Mouse (Mus musculus): ENCODE results near the gene Pdlim4. TPM values are rescaled to one million over a fixed set of nuclear protein-coding genes. Genes with fewer than 3 reads are reported as not detected.
A peak's percentile ranks its signal among the peaks of the same experiment; 100 is the strongest.
"Not testable (repeated sequence)": the region's sequence is repeated elsewhere in the genome, so short reads cannot be mapped to it uniquely, and the experiment has no call there.

Pdlim4 gene
- polyA plus RNA-seq, 1 experiment from 2014 or later, result 205 TPM

DNA sequence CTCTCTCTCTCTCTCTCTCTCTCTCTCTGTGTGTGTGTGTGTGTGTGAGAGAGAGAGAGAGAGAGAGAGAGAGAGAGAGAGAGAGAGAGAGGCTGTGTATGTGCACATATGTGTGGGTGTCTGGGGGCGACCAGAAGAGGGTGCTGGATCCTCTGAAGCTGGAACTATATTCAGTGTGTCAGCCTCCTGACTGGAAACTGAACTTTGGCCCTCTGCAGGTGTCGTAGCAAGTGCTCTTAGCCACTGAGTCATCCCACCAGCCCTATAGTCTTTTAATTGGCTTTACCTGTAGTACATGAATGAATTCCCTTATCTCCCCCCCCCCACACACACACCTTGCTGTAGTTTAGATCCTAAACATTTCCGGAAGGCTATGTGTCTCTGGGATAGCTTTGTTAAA lies 35.9 kb downstream of the Pdlim4 start:
- H3K36me3 ChIP-seq; H3K4me2 ChIP-seq; H3K27ac ChIP-seq; H3K9ac ChIP-seq (replicated peaks); H3K4me3 ChIP-seq (replicated peaks); ATAC-seq (ENCODE audit: insufficient number of reproducible peaks, insufficient read depth, low FRiP score, low TSS enrichment, low read depth); H3K4me1 ChIP-seq (replicated peaks); H3K9me3 ChIP-seq: not testable (repeated sequence)
- 100% methylated on average over 1 of the region's 3 CpGs for whole genome bisulfite sequencing
- peaks cover 17% of the 10 kb centered on the region for H3K27me3 ChIP-seq

DNA sequence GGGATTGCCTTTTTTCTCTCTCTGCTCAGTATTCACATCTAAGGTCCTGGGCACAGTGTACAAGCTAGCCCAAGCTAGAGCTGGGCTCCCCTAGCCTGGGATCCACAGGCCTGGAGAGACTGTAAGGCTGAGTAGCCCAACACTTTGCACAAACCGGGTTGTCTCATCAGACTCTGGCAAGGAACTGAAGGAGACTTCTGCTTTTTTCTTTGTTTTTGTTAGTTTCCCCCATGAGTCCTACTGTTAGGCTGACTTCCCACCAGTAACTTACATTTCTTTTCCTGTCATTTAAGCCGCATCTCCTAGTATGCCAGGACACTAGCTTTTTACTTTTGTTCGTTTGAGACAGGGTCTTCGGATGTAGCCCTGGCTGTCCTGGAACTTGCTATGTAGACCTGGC lies 39.8 kb downstream of the Pdlim4 start:
- Histone ChIP-seq H3K27me3 (peaks cover 46% of the 10 kb centered on the region), H3K9me3 (no peaks in the 10 kb centered on the region), H3K9ac (replicated peaks) (no peak overlapping the region), H3K4me3 (replicated peaks) (peak overlapping the region; percentile 55; the same call in 1 of the 2 replicates), H3K27ac (no peak overlapping the region), H3K4me2 (peak overlapping the region; percentile 94; the same call in 1 of the 2 replicates), H3K4me1 (replicated peaks) (peaks cover 10% of the 10 kb centered on the region), H3K36me3 (no peaks in the 10 kb centered on the region)
- ATAC-seq (ENCODE audit: insufficient number of reproducible peaks, insufficient read depth, low FRiP score, low TSS enrichment, low read depth), result no peak
- WGBS, result 80% methylated on average over 4 of the region's 4 CpGs

DNA sequence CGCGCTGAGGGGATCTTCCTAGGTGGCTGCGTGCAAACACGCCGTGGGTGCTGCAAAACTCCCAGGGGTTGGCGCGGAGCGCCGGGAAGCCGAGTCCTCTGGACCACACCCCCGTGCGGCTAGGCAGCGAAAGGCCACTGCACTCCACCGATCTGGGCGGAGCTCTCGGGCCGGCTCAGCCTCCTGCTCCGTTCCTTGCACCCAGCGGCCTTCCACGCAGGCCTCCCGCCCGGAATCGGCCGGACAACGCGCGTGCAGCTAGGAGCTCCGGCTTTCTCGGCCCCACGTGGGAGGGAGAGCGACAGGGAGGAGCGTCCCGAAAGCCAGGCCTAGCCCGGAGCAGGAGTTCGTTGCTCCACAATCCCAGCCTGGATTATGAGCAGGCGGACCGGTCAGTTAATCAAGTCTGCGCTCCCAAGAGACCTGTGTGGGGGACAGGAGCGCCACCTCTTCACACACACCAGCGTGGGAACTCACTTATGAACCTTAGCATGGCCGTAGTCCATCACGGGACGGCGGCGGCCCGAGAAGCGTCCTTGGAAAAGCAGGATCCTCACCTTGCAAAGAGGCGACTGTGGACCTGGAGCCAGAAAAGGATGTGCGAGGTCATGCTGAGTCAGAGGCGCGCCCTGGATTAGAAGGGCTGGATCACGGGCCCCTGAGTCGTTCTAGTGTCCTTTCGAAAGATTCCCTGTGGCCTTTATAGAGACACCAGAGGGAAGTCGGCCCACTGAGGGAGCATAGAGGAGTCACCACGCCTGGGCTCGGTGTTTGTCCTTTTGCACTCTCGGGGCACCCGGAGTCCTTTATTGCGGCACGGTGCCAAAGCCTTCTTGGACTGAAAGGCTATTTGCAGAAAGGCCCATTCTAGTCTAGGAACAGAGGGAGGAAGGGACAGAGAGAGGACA lies 40.5 kb downstream of the Pdlim4 start, which contains the start of gene Slc22a4:
Gene Slc22a4, minus strand, starts transcription at position 47 of the 908 bp plus-strand sequence.
- Histone ChIP-seq H3K4me1 (replicated peaks) (peaks cover 10% of the 10 kb centered on the region), H3K9ac (replicated peaks) (peak within 1 kb of the TSS; percentile 58), H3K9me3 (no peaks in the 10 kb centered on the region), H3K27ac (peak within 1 kb of the TSS; percentile 26; the same call in 1 of the 2 replicates), H3K4me2 (peak within 1 kb of the TSS; percentile 94), H3K36me3 (no peaks in the 10 kb centered on the region), H3K4me3 (replicated peaks) (peak within 1 kb of the TSS; percentile 55), H3K27me3 (peaks cover 46% of the 10 kb centered on the region)
- peak; percentile 79; the same call in 1 of the 2 replicates for ATAC-seq (ENCODE audit: insufficient number of reproducible peaks, insufficient read depth, low FRiP score, low TSS enrichment, low read depth)
- 2% methylated on average over 61 of the region's 61 CpGs for WGBS

DNA sequence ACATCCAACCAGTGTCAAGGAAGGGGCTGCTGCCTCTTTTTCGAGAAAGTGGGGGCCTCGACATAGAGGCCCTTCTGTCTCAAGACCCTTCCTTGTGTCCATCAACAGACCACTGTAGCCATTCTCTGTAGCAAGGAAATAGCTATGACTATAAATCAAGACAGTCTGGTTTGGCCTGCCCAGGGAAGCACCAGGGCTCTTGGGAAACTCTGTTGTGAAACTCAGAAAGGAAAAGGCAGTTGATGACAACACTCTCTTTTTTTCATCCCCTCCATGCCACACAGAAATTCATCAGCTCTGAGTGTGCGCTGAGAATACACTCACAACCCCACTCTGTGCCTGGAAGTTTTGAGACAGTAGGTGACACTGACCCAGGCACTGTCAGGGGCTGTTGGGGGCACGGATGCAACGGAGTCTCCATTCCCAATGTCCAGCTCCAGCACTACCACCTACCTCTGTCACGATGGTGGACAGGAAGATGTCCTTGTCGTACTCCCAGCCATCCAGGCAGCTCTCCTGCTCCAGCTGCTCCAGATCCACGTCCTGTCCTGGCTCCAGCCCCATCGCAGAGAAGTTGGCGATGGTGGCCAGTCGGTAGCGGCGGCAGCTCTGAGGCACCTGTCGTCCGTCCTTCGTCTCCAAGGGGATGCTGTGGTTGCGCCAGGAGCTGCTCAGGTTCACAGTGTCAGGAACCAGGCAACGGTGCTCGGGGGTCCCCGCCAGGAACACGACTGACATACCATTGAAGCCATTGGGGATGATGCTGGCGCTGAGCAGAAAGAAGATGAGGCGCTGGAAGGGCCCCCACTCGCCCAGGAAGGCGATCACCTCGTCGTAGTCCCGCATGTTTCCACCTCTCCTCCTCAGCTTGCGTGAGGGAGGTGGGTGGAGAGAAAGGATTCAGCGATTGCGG lies 41.4 kb downstream of the Pdlim4 start:
- 15% methylated on average over 31 of the region's 31 CpGs for WGBS
- Histone ChIP-seq H3K9ac (replicated peaks) (peak overlapping the region; percentile 58), H3K4me3 (replicated peaks) (peak overlapping the region; percentile 55), H3K27me3 (peaks cover 46% of the 10 kb centered on the region), H3K4me2 (peak overlapping the region; percentile 94), H3K27ac (peak overlapping the region; percentile 26; the same call in 1 of the 2 replicates), H3K9me3 (no peaks in the 10 kb centered on the region), H3K36me3 (no peaks in the 10 kb centered on the region), H3K4me1 (replicated peaks) (peaks cover 10% of the 10 kb centered on the region)
- no peak for ATAC-seq (ENCODE audit: insufficient number of reproducible peaks, insufficient read depth, low FRiP score, low TSS enrichment, low read depth)

DNA sequence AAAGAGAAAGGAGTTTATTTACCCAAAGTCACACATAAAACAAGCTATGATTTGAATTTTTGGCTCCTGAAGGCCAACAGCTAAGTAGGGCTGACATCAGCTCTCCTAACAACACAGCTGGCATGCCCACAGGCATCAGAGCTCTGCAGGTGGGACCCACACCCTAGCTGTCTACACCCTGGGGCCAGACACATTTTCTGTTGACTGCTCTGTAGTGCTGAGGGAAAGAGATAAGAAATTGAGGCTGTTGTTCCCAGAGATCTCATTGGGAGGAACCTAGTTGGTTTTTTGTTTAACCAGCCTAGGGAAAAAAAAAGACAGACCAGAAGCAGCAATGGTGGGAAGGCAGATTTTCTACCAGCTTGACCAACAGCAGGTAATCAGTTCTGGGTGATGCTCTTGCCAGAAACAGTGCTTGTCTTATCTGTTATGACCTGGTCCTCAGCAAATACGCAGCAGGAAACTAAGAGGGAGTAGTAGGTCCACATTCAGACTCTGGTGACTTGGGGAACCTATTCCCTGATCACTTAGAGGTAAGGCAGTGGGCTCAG lies 42.2 kb downstream of the Pdlim4 start:
- 75% methylated on average over 1 of the region's 1 CpGs for WGBS
- ATAC-seq (ENCODE audit: insufficient number of reproducible peaks, insufficient read depth, low FRiP score, low TSS enrichment, low read depth), result no peak
- Histone ChIP-seq H3K4me2 (no peak overlapping the region), H3K36me3 (no peaks in the 10 kb centered on the region), H3K9ac (replicated peaks) (no peak overlapping the region), H3K4me1 (replicated peaks) (peaks cover 10% of the 10 kb centered on the region), H3K27ac (no peak overlapping the region), H3K9me3 (no peaks in the 10 kb centered on the region), H3K27me3 (peaks cover 46% of the 10 kb centered on the region), H3K4me3 (replicated peaks) (no peak overlapping the region)

DNA sequence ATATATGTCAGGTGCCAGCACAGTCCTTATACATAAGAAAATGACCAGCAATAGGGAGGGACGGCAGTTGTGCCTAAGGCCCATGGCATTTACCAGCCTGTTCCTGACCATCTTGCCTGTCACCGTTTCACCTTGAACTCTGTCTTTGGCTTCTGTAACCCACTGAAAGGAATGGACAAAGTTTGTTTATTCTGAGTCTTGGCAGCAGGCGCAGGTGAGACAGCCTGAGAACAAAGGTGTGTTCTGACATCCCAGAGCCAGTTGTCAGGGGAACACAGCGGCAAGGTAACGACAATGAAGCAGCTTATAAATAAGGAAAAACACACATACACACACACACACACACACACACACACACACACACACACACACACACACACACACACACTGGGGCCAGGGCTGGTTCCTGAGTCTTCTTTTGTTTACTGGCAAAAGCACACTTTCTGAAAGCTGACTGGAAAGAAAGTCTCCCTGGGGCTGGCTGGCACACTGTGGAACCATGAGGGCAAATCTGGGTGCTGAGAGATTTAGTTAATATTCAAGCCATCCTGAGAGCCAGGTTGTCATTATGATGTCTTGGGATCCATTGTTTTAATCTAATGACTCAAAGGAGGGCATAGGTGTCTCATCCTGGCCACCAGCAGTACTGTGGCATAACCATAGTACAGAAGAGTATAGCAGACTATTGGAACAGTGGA lies 47.3 kb downstream of the Pdlim4 start:
- Histone ChIP-seq H3K27ac (no peak overlapping the region), H3K27me3 (peaks cover 18% of the 10 kb centered on the region), H3K4me3 (replicated peaks) (no peak overlapping the region), H3K9ac (replicated peaks) (no peak overlapping the region), H3K9me3 (no peaks in the 10 kb centered on the region), H3K4me1 (replicated peaks) (no peaks in the 10 kb centered on the region), H3K36me3 (no peaks in the 10 kb centered on the region), H3K4me2 (no peak overlapping the region)
- WGBS, result 90% methylated on average over 5 of the region's 5 CpGs
- no peak for ATAC-seq (ENCODE audit: insufficient number of reproducible peaks, insufficient read depth, low FRiP score, low TSS enrichment, low read depth)

DNA sequence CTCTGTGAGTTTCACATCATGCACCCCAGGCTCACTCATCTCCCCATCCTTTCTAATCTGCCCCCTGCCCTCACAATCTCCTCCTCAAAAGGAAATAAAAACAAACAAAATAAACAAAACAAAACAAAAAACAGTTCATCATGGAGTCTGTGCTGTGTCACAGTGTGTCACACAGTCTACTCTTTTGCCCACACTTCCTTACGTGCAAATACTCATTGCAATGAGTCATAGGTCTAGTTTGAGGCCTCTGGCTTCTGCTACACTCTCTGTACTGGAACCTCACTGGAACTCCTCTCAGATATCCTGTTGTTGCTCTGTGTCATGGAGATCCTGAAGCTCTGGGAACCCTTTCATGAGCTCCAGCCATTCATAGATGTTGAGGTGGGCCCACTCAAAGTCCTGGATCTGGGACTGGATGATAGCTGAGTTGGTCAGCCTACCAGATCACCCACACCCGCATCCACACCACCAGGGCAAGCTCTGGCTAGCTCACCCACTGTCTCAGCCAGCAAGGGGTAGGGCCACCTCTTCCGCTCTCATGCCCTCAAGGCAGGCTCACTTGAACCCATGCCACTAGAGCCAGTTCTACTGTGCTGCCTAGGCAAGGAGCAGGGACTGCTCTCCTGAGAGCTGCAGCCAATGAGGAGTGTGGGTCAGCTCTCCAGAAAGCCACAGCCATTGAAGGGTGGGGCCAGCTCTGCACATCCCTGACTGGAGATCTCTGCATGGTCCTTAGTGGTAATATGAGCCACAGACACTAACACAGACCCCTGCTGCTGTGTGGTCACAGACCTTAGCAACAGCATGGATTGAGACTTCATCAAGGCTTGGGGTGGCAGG lies 49.7 kb downstream of the Pdlim4 start:
- H3K27ac ChIP-seq, result no peak overlapping the region
- H3K4me1 ChIP-seq (replicated peaks), result no peaks in the 10 kb centered on the region
- 0 out of 2 replicates have a peak, but pooled peaks cover 2% of the 10 kb centered on the region for H3K27me3 ChIP-seq
- no peak overlapping the region for H3K4me3 ChIP-seq (replicated peaks)
- no peak for ATAC-seq (ENCODE audit: insufficient number of reproducible peaks, insufficient read depth, low FRiP score, low TSS enrichment, low read depth)
- H3K36me3 ChIP-seq, result no peaks in the 10 kb centered on the region
- no peak overlapping the region for H3K4me2 ChIP-seq
- 79% methylated on average over 3 of the region's 3 CpGs for WGBS
- H3K9ac ChIP-seq (replicated peaks), result no peak overlapping the region
- no peaks in the 10 kb centered on the region for H3K9me3 ChIP-seq

DNA sequence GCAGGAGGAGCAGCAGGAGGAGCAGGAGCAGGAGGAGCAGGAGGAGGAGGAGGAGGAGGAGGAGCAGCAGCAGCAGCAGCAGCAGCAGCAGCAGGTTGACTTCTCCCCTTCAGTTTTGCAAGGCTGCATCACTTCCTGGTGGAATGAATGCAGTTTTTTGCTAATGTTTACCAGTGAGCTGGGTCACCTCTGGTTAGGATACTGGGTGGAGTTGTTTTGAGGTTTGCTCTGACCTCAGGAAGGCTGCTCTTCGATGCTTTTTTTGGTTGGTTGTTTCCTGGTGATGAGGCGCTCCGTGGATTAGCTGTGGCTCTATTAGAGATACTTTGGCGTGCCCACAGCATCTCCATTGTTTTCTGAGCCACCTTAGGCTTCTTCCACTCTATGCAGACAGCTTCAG lies 51.2 kb downstream of the Pdlim4 start:
- WGBS, result 76% methylated on average over 4 of the region's 4 CpGs
- no peak overlapping the region for H3K27ac ChIP-seq
- H3K4me3 ChIP-seq (replicated peaks), result no peak overlapping the region
- no peak overlapping the region for H3K9ac ChIP-seq (replicated peaks)
- ATAC-seq (ENCODE audit: insufficient number of reproducible peaks, insufficient read depth, low FRiP score, low TSS enrichment, low read depth), result no peak
- H3K27me3 ChIP-seq, result 0 out of 2 replicates have a peak, but pooled peaks cover 2% of the 10 kb centered on the region
- no peaks in the 10 kb centered on the region for H3K36me3 ChIP-seq
- H3K4me1 ChIP-seq (replicated peaks), result no peaks in the 10 kb centered on the region
- H3K9me3 ChIP-seq, result no peaks in the 10 kb centered on the region
- H3K4me2 ChIP-seq, result no peak overlapping the region

DNA sequence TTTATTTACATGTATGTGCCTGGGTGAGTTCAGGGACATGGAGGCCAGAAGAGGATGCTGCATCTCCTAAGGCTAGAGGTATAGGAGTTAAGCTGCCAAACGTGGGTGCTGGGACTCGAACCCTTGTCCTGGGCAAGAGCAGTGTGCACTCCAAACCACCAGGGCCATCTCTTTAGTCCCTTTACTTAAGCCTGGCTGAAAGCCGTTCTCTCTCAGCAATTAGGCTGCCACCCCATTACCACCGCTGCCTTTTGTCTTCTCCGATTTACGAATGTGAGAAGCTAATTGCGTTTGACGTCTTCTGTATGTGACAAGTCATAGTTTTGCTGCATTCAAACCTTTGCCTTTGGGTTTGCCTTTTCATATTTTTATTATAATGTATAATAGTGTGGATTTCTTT lies 52.8 kb downstream of the Pdlim4 start:
- no peak overlapping the region for H3K4me3 ChIP-seq (replicated peaks)
- no peak overlapping the region for H3K9ac ChIP-seq (replicated peaks)
- H3K27me3 ChIP-seq, result 0 out of 2 replicates have a peak, but pooled peaks cover 2% of the 10 kb centered on the region
- H3K4me1 ChIP-seq (replicated peaks), result no peaks in the 10 kb centered on the region
- no peak for ATAC-seq (ENCODE audit: insufficient number of reproducible peaks, insufficient read depth, low FRiP score, low TSS enrichment, low read depth)
- H3K4me2 ChIP-seq, result no peak overlapping the region
- H3K9me3 ChIP-seq, result no peaks in the 10 kb centered on the region
- H3K36me3 ChIP-seq, result no peaks in the 10 kb centered on the region
- H3K27ac ChIP-seq, result no peak overlapping the region
- 64% methylated on average over 8 of the region's 8 CpGs for WGBS

DNA sequence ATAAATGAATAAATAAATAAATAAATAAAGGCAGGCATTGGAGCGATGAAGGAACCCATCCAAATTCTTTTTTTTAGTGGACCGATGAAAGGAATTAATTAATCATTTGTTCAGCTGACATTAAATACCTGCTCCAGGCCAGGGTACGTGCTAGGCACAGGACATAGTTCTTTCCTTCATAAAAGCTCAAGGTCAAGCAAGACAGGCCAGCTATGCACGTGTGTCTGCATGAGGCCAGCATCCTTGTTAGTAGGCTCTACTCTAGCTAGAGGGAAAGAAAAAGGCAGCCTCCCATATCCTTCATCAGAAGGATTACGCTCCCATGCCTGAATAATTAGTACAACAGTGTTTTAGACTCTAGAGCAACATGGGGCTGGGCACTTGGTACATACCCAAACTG lies 55.9 kb downstream of the Pdlim4 start:
- Histone ChIP-seq H3K4me3 (replicated peaks) (no peak overlapping the region), H3K4me1 (replicated peaks) (peaks cover 11% of the 10 kb centered on the region), H3K27me3 (0 out of 2 replicates have a peak, but pooled peaks cover 2% of the 10 kb centered on the region), H3K4me2 (no peak overlapping the region), H3K27ac (no peak overlapping the region), H3K36me3 (no peaks in the 10 kb centered on the region), H3K9ac (replicated peaks) (no peak overlapping the region), H3K9me3 (no peaks in the 10 kb centered on the region)
- WGBS, result 86% methylated on average over 5 of the region's 5 CpGs
- no peak for ATAC-seq (ENCODE audit: insufficient number of reproducible peaks, insufficient read depth, low FRiP score, low TSS enrichment, low read depth)
